Mouse (Mus musculus) gastrocnemius, postnatal 10 days (tissue): Measurements from ENCODE around the gene Fam69b. TPM values are rescaled to one million over a fixed set of nuclear protein-coding genes. Genes with fewer than 3 reads are reported as not detected.

Experiments used
- DNase-seq: peaks from one replicate; pipeline ENCODE4 v3.0.0; 2021; ENCODE audit warnings: mixed read lengths
- microRNA-seq, 2 experiments: library from miRNA; unstranded; fragments of <30 nt; microRNA quantifications; one replicate each; pipeline ENCODE4 v1.2.0; 2021
- total RNA-seq, 2 experiments: library from RNA; stranded (reverse); gene quantifications; 2 replicates each; pipeline ENCODE4 v1.2.3; 2021

Fam69b gene
- total RNA-seq, 2 experiments from 2014 or later = 2.9 to 3.4 TPM

GRCm38 (mm10) chr2:26661768-26662508, 33.7 kb downstream of the Fam69b start:
- no peak for DNase-seq

DNA sequence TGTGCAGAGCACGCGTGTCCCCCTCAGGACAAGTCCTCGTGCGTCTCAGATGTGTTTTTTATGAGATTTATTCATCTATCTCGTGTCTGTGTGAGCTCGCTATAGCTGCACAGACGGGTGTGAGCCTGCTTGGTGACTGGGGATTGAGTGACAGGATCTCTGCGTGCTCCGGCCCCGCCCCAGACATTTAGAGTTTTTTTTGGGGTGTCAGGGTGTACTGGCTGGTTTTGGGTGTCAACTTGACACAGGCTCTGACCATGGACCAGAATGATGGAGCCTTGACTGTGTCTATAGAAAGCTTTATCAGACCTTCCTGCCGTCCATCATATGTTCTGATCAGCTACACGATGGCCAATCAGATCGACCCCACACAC, 34.2 kb downstream of the Fam69b start:
- DNase-seq = no peak

DNA sequence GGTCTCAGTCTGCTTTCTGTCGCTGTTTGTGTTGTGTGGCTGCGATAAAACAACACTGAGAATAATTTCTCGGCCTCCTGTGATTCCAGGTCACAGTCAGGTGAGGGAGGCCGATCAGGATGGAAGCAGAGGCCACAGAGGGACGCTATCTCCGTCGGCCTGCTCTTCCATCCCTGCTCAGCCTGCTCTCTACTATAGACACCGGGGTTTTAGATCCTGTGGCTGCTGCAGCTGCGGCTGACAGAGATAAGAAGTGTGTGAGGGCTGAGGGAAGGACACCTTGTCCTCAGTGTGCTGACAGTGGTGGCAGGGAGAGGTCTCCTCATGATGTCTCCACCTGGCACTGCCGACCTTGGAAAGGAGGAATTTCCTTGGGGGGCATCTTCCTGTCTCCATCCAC, 34.9 kb downstream of the Fam69b start:
- no peak for DNase-seq

DNA sequence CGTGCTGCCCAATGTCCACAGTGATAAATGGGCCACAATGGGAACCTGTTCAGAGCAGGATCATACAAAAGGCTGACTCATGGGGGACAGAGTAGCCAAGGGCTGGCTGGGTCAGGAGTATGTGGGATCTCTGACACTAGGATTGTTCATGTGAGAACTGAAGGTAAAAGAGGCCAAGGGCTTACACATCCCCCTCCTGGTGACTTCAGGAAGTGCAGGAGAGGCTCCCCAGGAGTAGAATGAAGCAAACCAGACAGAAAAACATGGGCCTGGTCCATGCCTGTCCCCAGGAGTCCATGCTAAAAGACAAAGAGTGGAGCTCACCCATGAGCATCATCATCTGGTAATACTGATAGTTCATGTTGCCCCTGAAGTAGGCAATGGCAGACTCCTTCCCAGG, 35.3 kb downstream of the Fam69b start:
- DNase-seq = peak; percentile 68

- DNase-seq = no peak
These were observed 40.5 kb downstream of the Fam69b start for GRCm38 (mm10) chr2:26668746-26669145.

GRCm38 (mm10) chr2:26671182-26671581, 42.9 kb downstream of the Fam69b start, which contains the start of gene Lcn4:
Gene Lcn4 (minus strand): TSS chr2:26671282.
- no peak for DNase-seq

Small RNA genes lying within 50 kb of the gene (microRNA-seq; reads per million reads assigned to microRNA genes)
- gene Mir126a (1.8 to 1.9 reads per million in 2 experiments), gene Mir126b (0 reads per million in 2 experiments)

Other genes with a start within 250 kb of the Fam69b start
- 10 to 100 TPM; 11.1 to 14.5 TPM for gene Snapc4, start 247.8 kb upstream of the Fam69b start, total RNA-seq
- 10 to 100 TPM; 25.7 to 35.3 TPM for gene Entr1, start 239.1 kb upstream of the Fam69b start, total RNA-seq
- gene Pmpca, start 239.1 kb upstream of the Fam69b start, total RNA-seq = 100 to 1,000 TPM; 124 to 146 TPM
- 1 to 10 TPM; 6.3 to 9.2 TPM for gene Inpp5e, start 219.3 kb upstream of the Fam69b start, total RNA-seq
- gene Sec16a, start 183.2 kb upstream of the Fam69b start, total RNA-seq = 10 to 100 TPM; 26.3 to 36.5 TPM
- gene Notch1, start 111.8 kb upstream of the Fam69b start, total RNA-seq = 10 to 100 TPM; 22.5 to 33.5 TPM
- gene Egfl7, start 48.4 kb upstream of the Fam69b start, total RNA-seq = 100 to 1,000 TPM; 104 to 147 TPM
- gene Gm20532, start 41.8 kb upstream of the Fam69b start, total RNA-seq = under 1 TPM in 1 of 2 experiments, not detected in 1; 0.40 TPM
- gene Agpat2, start 24.0 kb upstream of the Fam69b start, total RNA-seq = 1 to 10 TPM; 9.3 to 9.4 TPM
- gene Lcn4, start 42.8 kb downstream of the Fam69b start, total RNA-seq = not detected
- not detected for gene Abo, start 236.5 kb downstream of the Fam69b start, total RNA-seq